Mouse (Mus musculus) MEL (cell line): ENCODE results near the gene Mbd3. TPM values are rescaled to one million over a fixed set of nuclear protein-coding genes. Genes with fewer than 3 reads are reported as not detected.
"Not testable (repeated sequence)": the region's sequence is repeated elsewhere in the genome, so short reads cannot be mapped to it uniquely, and the experiment has no call there.

Experiments used
- DNase-seq: peaks from one replicate; pipeline ENCODE4 v3.0.0; 2011; ENCODE audit warnings: low read depth, low spot score
- H3K27ac ChIP-seq: 2 replicates; pipeline ENCODE4 v1.5.1; 2012; ENCODE audit warnings: low read depth, mild to moderate bottlenecking, control low read depth, low read length, moderate library complexity; ENCODE audit not compliant: control insufficient read depth
- H3K27me3 ChIP-seq, 2 experiments: fragments of 150-350 bp in 1 of 2; sonication (generic) in 1 of 2; 2 replicates each; pipeline ENCODE4 v1.6.1; 2012; ENCODE audit warnings: low read length in 2 of 2, mild to moderate bottlenecking in 2 of 2, improper control_type of control experiment in 1 of 2, moderate library complexity in 1 of 2; ENCODE audit not compliant: insufficient read depth in 2 of 2, control insufficient read depth in 1 of 2
- H3K36me3 ChIP-seq, 2 experiments: 2 replicates each; pipeline ENCODE4 v1.6.1; 2012 to 2014; ENCODE audit warnings: low read length in 2 of 2, improper control_type of control experiment in 1 of 2, inconsistent platforms in 1 of 2, mild to moderate bottlenecking in 1 of 2; ENCODE audit not compliant: insufficient read depth in 2 of 2, control insufficient read depth in 1 of 2
- H3K4me1 ChIP-seq, 2 experiments: fragments of 150-350 bp in 1 of 2; sonication (generic) in 1 of 2; 2 replicates each; pipeline ENCODE4 v1.6.1; 2012; ENCODE audit warnings: low read length in 2 of 2, improper control_type of control experiment in 1 of 2, mild to moderate bottlenecking in 1 of 2; ENCODE audit not compliant: insufficient read depth in 2 of 2, control insufficient read depth in 1 of 2
- H3K4me3 ChIP-seq, 2 experiments: fragments of 150-350 bp in 1 of 2; sonication (generic) in 1 of 2; 2 replicates each; pipeline ENCODE4 v1.5.1; 2012; ENCODE audit warnings: low read depth in 2 of 2, low read length in 2 of 2, mild to moderate bottlenecking in 2 of 2, moderate library complexity in 2 of 2, control low read depth in 1 of 2, improper control_type of control experiment in 1 of 2; ENCODE audit not compliant: control insufficient read depth in 1 of 2, insufficient read depth in 1 of 2
- H3K79me2 ChIP-seq: 2 replicates; pipeline ENCODE4 v1.6.1; 2012; ENCODE audit warnings: mild to moderate bottlenecking, low read length, moderate library complexity; ENCODE audit not compliant: control insufficient read depth, poor library complexity, insufficient read depth
- H3K9ac ChIP-seq: 2 replicates; pipeline ENCODE4 v1.6.1; 2012; ENCODE audit warnings: low read depth, mild to moderate bottlenecking, control low read depth, low read length, moderate library complexity; ENCODE audit not compliant: control insufficient read depth, poor library complexity, severe bottlenecking
- H3K9me3 ChIP-seq: fragments of 150-350 bp; sonication (generic); replicated peaks from 2 replicates; pipeline ENCODE4 v1.6.1; 2012; ENCODE audit warnings: mild to moderate bottlenecking, low read length, improper control_type of control experiment, moderate library complexity; ENCODE audit not compliant: insufficient read depth
- CHD1 ChIP-seq: IDR thresholded peaks from 2 replicates; pipeline ENCODE4 v1.6.1; 2012; ENCODE audit warnings: low read depth, mild to moderate bottlenecking, inconsistent platforms, low read length, improper control_type of control experiment
- EP300 ChIP-seq, 2 experiments: IDR thresholded peaks; 2 replicates each; pipeline ENCODE4 v1.6.1; 2011; ENCODE audit warnings: improper control_type of control experiment in 2 of 2, low read length in 2 of 2, low read depth in 1 of 2, mild to moderate bottlenecking in 1 of 2
- ETS1 ChIP-seq: IDR thresholded peaks from 2 replicates; pipeline ENCODE4 v1.6.1; 2012; ENCODE audit warnings: low read depth, mild to moderate bottlenecking, inconsistent platforms, low read length, improper control_type of control experiment, moderate library complexity
- MAX ChIP-seq: IDR thresholded peaks from 2 replicates; pipeline ENCODE4 v1.6.1; 2011; ENCODE audit warnings: low read length, improper control_type of control experiment
- MAZ ChIP-seq: IDR thresholded peaks from 2 replicates; pipeline ENCODE4 v1.6.1; 2012; ENCODE audit warnings: low read depth, mild to moderate bottlenecking, inconsistent platforms, low read length, improper control_type of control experiment
- MEF2A ChIP-seq: IDR thresholded peaks from 2 replicates; pipeline ENCODE4 v1.6.1; 2014; ENCODE audit warnings: low read depth, mild to moderate bottlenecking, inconsistent platforms, low read length, improper control_type of control experiment; ENCODE audit not compliant: poor library complexity, insufficient replicate concordance, severe bottlenecking; ENCODE audit errors: extremely low read depth
- MXI1 ChIP-seq: IDR thresholded peaks from 2 replicates; pipeline ENCODE4 v1.6.1; 2011; ENCODE audit warnings: mild to moderate bottlenecking, low read depth, low read length, improper control_type of control experiment
- NRF1 ChIP-seq: IDR thresholded peaks from 2 replicates; pipeline ENCODE4 v1.6.1; 2014; ENCODE audit warnings: low read depth, mild to moderate bottlenecking, inconsistent platforms, low read length, improper control_type of control experiment, moderate library complexity; ENCODE audit not compliant: poor library complexity, insufficient read depth, severe bottlenecking
- POLR2A ChIP-seq, 2 experiments: IDR thresholded peaks; 2 replicates each; pipeline ENCODE4 v1.6.1; 2011 to 2012; ENCODE audit warnings: low read length in 2 of 2, mild to moderate bottlenecking in 2 of 2, control low read depth in 1 of 2, improper control_type of control experiment in 1 of 2, low read depth in 1 of 2, moderate library complexity in 1 of 2; ENCODE audit not compliant: control insufficient read depth in 1 of 2, insufficient read depth in 1 of 2, poor library complexity in 1 of 2
- POLR2AphosphoS5 ChIP-seq: IDR thresholded peaks from 2 replicates; pipeline ENCODE4 v1.6.1; 2012; ENCODE audit warnings: low read depth, borderline replicate concordance, mild to moderate bottlenecking, inconsistent platforms, low read length, moderate library complexity, mixed read lengths
- SIN3A ChIP-seq: IDR thresholded peaks from 2 replicates; pipeline ENCODE4 v1.6.1; 2012; ENCODE audit warnings: low read length, improper control_type of control experiment, inconsistent platforms
- TAL1 ChIP-seq: IDR thresholded peaks from 2 replicates; pipeline ENCODE4 v1.6.1; 2012; ENCODE audit warnings: mild to moderate bottlenecking, inconsistent platforms, low read length, moderate library complexity, mixed read lengths
- TBP ChIP-seq: IDR thresholded peaks from 2 replicates; pipeline ENCODE4 v1.8.0; 2011; ENCODE audit warnings: low read depth, low read length, improper control_type of control experiment
- TCF12 ChIP-seq: IDR thresholded peaks from 2 replicates; pipeline ENCODE4 v1.6.1; 2014; ENCODE audit warnings: low read depth, mild to moderate bottlenecking, inconsistent platforms, low read length, improper control_type of control experiment, moderate library complexity
- polyA plus RNA-seq, 2 experiments: library from polyadenylated mRNA; stranded (reverse) in 1 of 2; unstranded in 1 of 2; fragments of >175 nt in 1 of 2; fragments of >200 nt in 1 of 2; gene quantifications; 2 replicates each; pipeline versions ENCODE4 v1.2.1 to v1.2.4; 2012; ENCODE audit warnings: low replicate concordance in 2 of 2, low read depth in 1 of 2; ENCODE audit not compliant: insufficient read length in 2 of 2, insufficient read depth in 1 of 2, missing spikeins in 1 of 2
- total RNA-seq: library from RNA; depleted of rRNA; stranded (reverse); fragments of 300-350 nt; gene quantifications from 2 replicates; pipeline ENCODE4 v1.2.3, GENCODE M21; 2012

Gene Mbd3
- total and polyA plus RNA-seq, 3 experiments = 81.4 to 289 TPM; not detected in 1

DNA sequence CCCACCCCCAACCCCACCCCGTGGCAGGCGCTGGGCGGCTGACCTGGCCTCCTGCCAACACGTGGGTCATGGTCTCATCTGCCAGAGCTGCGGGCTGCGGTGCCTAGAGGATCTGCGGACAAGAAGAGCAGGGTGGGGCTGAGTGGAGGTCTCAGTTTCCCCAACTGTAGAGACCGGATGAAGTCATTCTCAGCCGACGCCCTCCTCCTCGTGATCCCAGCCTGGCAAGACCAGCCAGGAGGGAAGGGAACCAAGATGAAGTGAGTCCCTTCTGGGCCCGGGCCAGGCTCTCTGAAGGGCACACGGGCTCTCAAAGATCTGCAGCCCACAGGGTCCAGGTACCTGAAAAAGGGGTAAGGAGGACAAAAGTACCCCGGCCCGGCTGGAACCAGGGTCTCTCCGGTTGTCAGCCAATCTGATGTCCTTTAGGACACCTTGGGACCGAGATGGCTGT lies 51.8 kb downstream of the Mbd3 start:
- Histone ChIP-seq H3K27me3 (no peaks in the 10 kb centered on the region), H3K4me1 (peaks cover 16 to 29% of the 10 kb centered on the region in 2 experiments), H3K9ac (peak overlapping the region; percentile 66), H3K79me2 (no peaks in the 10 kb centered on the region; the same call in 1 of the 2 replicates), H3K4me3 (peak overlapping the region; percentile 78 to 81), H3K36me3 (peaks cover 0 to 19% of the 10 kb centered on the region in 2 experiments; a peak in 2 of 4 replicates), H3K27ac (peak overlapping the region; percentile 6; the same call in 1 of the 2 replicates), H3K9me3 (no peaks in the 10 kb centered on the region)
- DNase-seq = peak; percentile 55
- TF ChIP-seq MAX (peak; percentile 42; the same call in 1 of the 2 replicates), MXI1 (peak; percentile 67), CHD1 (0 out of 2 replicates have a peak, but pooled peaks have one; percentile 55), POLR2A (IDR thresholded peaks at IDR 0.05; ENCODE audit: control insufficient read depth in 1 of 2, insufficient read depth in 1 of 2, low read depth in 1 of 2, low read length in 2 of 2, poor library complexity in 1 of 2) (no peak)

DNA sequence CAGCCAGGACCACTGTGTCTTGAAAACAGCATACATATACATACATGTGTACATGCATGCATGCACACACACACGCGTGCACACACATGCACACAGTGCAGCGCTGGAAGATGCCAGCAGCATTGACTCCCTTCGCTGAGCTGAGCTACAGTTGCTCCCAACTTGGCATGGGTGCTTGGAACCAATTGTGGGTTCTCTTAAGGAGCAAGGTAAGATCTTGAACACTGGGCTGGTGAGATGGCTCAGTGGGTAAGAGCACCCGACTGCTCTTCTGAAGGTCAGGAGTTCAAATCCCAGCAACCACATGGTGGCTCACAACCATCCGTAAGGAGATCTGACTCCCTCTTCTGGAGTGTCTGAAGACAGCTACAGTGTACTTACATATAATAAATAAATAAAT lies 53.4 kb downstream of the Mbd3 start:
- H3K27ac ChIP-seq, H3K27me3 ChIP-seq, H3K9me3 ChIP-seq: not testable (repeated sequence)
- peak; percentile 30 for DNase-seq
- TF ChIP-seq SIN3A (0 out of 2 replicates have a peak, but pooled peaks have one; percentile 11), TBP (peak; percentile 82)
- TF ChIP-seq, all 39 proteins: peak for 2; not testable (repeated sequence) for 37
- Histone ChIP-seq H3K36me3 (peaks cover 0 to 14% of the 10 kb centered on the region in 2 experiments; a peak in 2 of 4 replicates), H3K4me1 (peaks cover 11 to 19% of the 10 kb centered on the region in 2 experiments)
- H3K4me3 ChIP-seq, H3K79me2 ChIP-seq, H3K9ac ChIP-seq: not testable (repeated sequence)

GRCm38 (mm10) chr10:80345122-80345521 lies 54.2 kb downstream of the Mbd3 start:
- H3K36me3 ChIP-seq = peaks cover 0 to 14% of the 10 kb centered on the region in 2 experiments; a peak in 2 of 4 replicates
- H3K27me3 ChIP-seq = no peaks in the 10 kb centered on the region
- H3K9ac ChIP-seq = peak overlapping the region; percentile 52
- H3K27ac ChIP-seq = peak overlapping the region; percentile 97
- TF ChIP-seq MEF2A = no peak
- TF ChIP-seq TAL1 = peak; percentile 69
- no peak for TF ChIP-seq CHD1
- peak; percentile 79 for TF ChIP-seq TCF12
- peak in 1 of 2 experiments; percentile 70; a peak in 2 of 4 replicates for TF ChIP-seq EP300 (IDR thresholded peaks at IDR 0.05; ENCODE audit: low read depth in 1 of 2, low read length in 2 of 2)
- TF ChIP-seq NRF1 = peak; percentile 67
- peak; percentile 92 for TF ChIP-seq MAZ
- peak; percentile 59 for TF ChIP-seq MXI1
- TF ChIP-seq ETS1 = peak; percentile 49; the same call in 1 of the 2 replicates
- TF ChIP-seq POLR2AphosphoS5 = no peak
- H3K79me2 ChIP-seq = no peaks in the 10 kb centered on the region; the same call in 1 of the 2 replicates
- peaks cover 11 to 24% of the 10 kb centered on the region in 2 experiments for H3K4me1 ChIP-seq
- DNase-seq = peak; percentile 70
- H3K9me3 ChIP-seq = no peaks in the 10 kb centered on the region
- H3K4me3 ChIP-seq = peak overlapping the region; percentile 39 to 44
